Mouse (Mus musculus) liver, embryonic 16.5 days (tissue): ENCODE results near the gene Zfp467. TPM values are rescaled to one million over a fixed set of nuclear protein-coding genes. Genes with fewer than 3 reads are reported as not detected.
A peak's percentile ranks its signal among the peaks of the same experiment; 100 is the strongest.

ENCODE experiments used
- ATAC-seq: fragments of 200-750 bp; cut with Nextera tagmentation; 2 replicates; pipeline ENCODE4 v1.8.0; 2017; ENCODE audit warnings: low read depth, mild to moderate bottlenecking, moderate number of reproducible peaks, moderate library complexity
- H3K27ac ChIP-seq: fragments of 300-500 bp; sonication (generic); 2 replicates; pipeline ENCODE4 v1.5.1; 2014; ENCODE audit warnings: mild to moderate bottlenecking, low read length
- H3K27me3 ChIP-seq: fragments of 300-500 bp; sonication (generic); 2 replicates; pipeline ENCODE4 v1.6.1; 2014; ENCODE audit warnings: low read depth, low read length, mixed read lengths; ENCODE audit not compliant: control insufficient read depth, insufficient read depth
- H3K36me3 ChIP-seq: fragments of 300-500 bp; sonication (generic); 2 replicates; pipeline ENCODE4 v1.6.1; 2014; ENCODE audit warnings: mild to moderate bottlenecking; ENCODE audit not compliant: control insufficient read depth, insufficient read depth
- H3K4me1 ChIP-seq: fragments of 300-500 bp; sonication (generic); 2 replicates; pipeline ENCODE4 v1.6.1; 2014; ENCODE audit warnings: low read depth, low read length, mixed read lengths; ENCODE audit not compliant: control insufficient read depth
- H3K4me2 ChIP-seq: fragments of 300-500 bp; sonication (generic); 2 replicates; pipeline ENCODE4 v1.6.1; 2014; ENCODE audit warnings: low read depth, low read length, mixed read lengths
- H3K4me3 ChIP-seq: fragments of 300-500 bp; sonication (generic); 2 replicates; pipeline ENCODE4 v1.5.1; 2014; ENCODE audit warnings: low read depth, mild to moderate bottlenecking, low read length
- H3K9ac ChIP-seq: fragments of 300-500 bp; sonication (generic); 2 replicates; pipeline ENCODE4 v1.6.1; 2014; ENCODE audit warnings: low read depth, low read length
- H3K9me3 ChIP-seq: fragments of 300-500 bp; sonication (generic); replicated peaks from 2 replicates; pipeline ENCODE4 v1.6.1; 2016; ENCODE audit warnings: low read length; ENCODE audit not compliant: control insufficient read depth
- WGBS: fragments of 180-500 bp; shearing (Covaris S2); extraction: QIAGEN DNeasy Blood & Tissue Kit; methylation state at CpG from one replicate; pipeline ENCODE4 v1.1.7; 2014; ENCODE audit not compliant: insufficient replicate concordance; 5-methylcytosine and 5-hydroxymethylcytosine counted together
- polyA plus RNA-seq: library from polyadenylated mRNA; unstranded; fragments of >200 nt; fragmentation: Nextera tagmentation; extraction: Ambion mirVana; gene quantifications from 2 replicates; pipeline ENCODE4 v1.2.1, GENCODE M21; 2015

Zfp467 gene
- polyA plus RNA-seq, 1 experiment from 2014 or later, result 2.8 TPM

DNA sequence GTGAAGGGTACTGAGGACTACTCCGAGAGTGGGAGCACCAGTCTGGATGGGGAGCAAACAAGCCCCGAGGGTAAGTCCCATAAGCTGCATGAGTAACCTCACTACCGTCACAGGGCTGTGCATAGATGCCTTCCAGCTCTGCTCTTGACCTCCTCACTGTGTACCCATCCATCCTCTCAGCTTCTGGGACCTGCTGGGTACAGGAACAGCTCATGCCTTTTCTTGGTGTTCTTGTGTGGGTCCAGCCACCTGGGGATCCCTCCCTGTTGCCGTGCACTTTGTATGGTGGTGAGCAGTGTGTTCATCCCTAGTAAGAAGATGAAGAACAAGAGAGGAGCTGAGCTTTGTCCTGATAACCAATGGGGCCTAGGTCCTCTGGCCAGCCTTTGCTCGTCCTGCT is 41.6 kb downstream of the Zfp467 start:
- H3K27ac ChIP-seq, result no peak overlapping the region

DNA sequence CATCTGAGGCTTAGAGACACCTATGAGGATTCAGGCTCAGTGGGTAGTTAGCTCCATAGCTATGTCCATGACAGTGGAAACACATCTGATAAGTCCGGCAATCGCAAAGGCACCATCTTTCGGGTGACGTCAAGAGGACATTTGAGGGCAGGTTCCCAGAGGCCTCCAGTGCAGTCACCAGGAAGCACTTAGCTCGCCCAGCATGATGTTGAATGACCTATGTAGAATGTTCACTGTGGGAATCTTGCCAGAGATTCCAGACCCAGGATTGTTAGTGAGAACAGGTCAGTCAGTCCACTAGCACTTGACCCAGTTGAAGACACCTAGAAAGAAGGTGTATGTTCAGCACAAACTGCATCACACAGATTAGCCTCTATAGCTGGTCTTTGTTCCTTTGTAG is 45.7 kb downstream of the Zfp467 start:
- no peaks in the 10 kb centered on the region for H3K27me3 ChIP-seq
- no peaks in the 10 kb centered on the region for H3K36me3 ChIP-seq
- H3K4me3 ChIP-seq, result no peak overlapping the region
- H3K4me1 ChIP-seq, result peaks cover 3% of the 10 kb centered on the region
- no peaks in the 10 kb centered on the region for H3K9me3 ChIP-seq
- H3K27ac ChIP-seq, result no peak overlapping the region
- WGBS, result 81% methylated on average over 5 of the region's 5 CpGs
- H3K4me2 ChIP-seq, result no peak overlapping the region
- no peak overlapping the region for H3K9ac ChIP-seq
- ATAC-seq, result no peak

More for the DNA sequence above, 41.6 kb downstream of the Zfp467 start:
- Histone ChIP-seq H3K4me2 (no peak overlapping the region), H3K4me3 (no peak overlapping the region), H3K4me1 (no peaks in the 10 kb centered on the region), H3K9me3 (no peaks in the 10 kb centered on the region), H3K9ac (no peak overlapping the region), H3K36me3 (no peaks in the 10 kb centered on the region), H3K27me3 (no peaks in the 10 kb centered on the region)
- 62% methylated on average over 5 of the region's 5 CpGs for WGBS
- ATAC-seq, result no peak

DNA sequence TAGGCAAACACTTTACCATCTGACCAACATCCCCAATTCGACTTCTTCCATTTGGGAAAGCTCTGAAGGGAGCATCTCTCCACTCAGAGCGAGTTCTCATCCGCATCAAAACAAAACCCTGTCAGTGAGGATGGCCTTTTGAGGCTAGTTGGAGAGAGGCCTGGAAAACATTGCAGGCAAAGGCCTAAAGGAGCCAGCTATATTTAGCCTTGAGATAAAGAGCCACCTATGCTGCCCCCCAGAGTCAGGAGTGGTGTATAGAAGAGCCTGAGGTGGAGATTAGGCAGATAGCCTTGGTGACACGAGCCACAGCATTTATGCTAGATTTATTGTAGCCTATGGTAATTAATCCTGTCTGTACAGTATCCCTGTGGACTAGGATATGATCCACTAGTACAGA is 48.3 kb downstream of the Zfp467 start:
- H3K4me3 ChIP-seq, result no peak overlapping the region
- ATAC-seq, result no peak
- peaks cover 3% of the 10 kb centered on the region for H3K4me1 ChIP-seq
- 55% methylated on average over 4 of the region's 4 CpGs for WGBS
- no peak overlapping the region for H3K9ac ChIP-seq
- no peaks in the 10 kb centered on the region for H3K27me3 ChIP-seq
- H3K27ac ChIP-seq, result no peak overlapping the region
- no peaks in the 10 kb centered on the region for H3K36me3 ChIP-seq
- no peak overlapping the region for H3K4me2 ChIP-seq
- H3K9me3 ChIP-seq, result no peaks in the 10 kb centered on the region

DNA sequence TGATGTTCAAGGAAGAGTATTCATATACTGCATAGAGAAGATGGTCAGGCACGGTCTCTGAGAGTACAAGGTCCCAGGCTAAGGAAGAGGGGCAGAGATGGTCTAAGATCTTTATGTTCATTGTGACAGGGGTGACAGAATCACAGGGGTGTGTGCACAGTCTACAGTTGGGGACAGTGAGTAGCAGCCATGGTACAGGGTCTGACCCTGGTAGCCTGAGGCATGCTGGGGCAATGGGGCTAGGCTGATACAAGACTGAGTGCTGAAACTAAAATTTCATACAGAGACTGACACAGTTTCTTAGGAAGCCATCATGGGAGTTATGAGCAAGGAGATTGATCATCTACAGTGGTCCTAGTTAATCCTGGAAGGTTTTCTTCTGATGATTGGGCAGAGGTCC is 48.9 kb downstream of the Zfp467 start:
- no peak for ATAC-seq
- WGBS, result 90% methylated on average over 1 of the region's 1 CpGs
- no peak overlapping the region for H3K4me2 ChIP-seq

DNA sequence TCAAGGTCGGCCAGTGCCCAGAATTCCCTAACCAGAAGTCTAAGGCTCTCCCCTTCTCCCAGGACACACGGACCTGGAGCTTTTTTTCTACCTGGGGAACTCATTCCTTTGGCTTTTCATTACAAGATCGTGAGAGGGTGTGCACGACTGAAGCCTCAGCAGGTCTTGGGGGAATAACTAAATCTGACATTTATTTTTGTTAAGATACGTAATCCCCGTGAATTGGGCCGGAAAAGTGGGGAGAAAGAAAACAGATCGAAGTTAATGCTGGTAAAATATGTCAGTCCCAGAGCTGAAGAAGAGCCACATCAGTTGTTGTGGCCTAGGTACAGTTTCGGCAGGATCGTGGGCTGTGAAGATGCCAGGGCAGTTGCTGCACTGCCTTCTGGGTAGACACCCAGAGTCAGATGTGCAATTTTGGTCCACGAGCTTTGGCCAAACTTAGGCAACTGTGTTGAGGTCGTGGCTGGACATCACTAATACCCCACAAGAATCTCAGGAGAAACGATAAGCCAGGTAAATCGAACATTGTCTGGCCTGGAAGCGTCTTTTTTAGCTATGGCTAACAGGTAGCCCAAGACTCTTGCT is 49.5 kb downstream of the Zfp467 start:
- H3K36me3 ChIP-seq, result no peaks in the 10 kb centered on the region
- no peak for ATAC-seq
- H3K4me3 ChIP-seq, result peak overlapping the region; percentile 65
- no peaks in the 10 kb centered on the region for H3K27me3 ChIP-seq
- no peak overlapping the region for H3K27ac ChIP-seq
- 28% methylated on average over 15 of the region's 15 CpGs for WGBS
- peaks cover 3% of the 10 kb centered on the region for H3K4me1 ChIP-seq
- H3K9me3 ChIP-seq, result no peaks in the 10 kb centered on the region
- H3K4me2 ChIP-seq, result peak overlapping the region; percentile 71
- peak overlapping the region; percentile 64 for H3K9ac ChIP-seq

More for the DNA sequence above, 48.9 kb downstream of the Zfp467 start:
- Histone ChIP-seq H3K27me3 (no peaks in the 10 kb centered on the region), H3K9ac (no peak overlapping the region), H3K4me3 (no peak overlapping the region), H3K27ac (no peak overlapping the region), H3K36me3 (no peaks in the 10 kb centered on the region), H3K9me3 (no peaks in the 10 kb centered on the region), H3K4me1 (peaks cover 3% of the 10 kb centered on the region)

DNA sequence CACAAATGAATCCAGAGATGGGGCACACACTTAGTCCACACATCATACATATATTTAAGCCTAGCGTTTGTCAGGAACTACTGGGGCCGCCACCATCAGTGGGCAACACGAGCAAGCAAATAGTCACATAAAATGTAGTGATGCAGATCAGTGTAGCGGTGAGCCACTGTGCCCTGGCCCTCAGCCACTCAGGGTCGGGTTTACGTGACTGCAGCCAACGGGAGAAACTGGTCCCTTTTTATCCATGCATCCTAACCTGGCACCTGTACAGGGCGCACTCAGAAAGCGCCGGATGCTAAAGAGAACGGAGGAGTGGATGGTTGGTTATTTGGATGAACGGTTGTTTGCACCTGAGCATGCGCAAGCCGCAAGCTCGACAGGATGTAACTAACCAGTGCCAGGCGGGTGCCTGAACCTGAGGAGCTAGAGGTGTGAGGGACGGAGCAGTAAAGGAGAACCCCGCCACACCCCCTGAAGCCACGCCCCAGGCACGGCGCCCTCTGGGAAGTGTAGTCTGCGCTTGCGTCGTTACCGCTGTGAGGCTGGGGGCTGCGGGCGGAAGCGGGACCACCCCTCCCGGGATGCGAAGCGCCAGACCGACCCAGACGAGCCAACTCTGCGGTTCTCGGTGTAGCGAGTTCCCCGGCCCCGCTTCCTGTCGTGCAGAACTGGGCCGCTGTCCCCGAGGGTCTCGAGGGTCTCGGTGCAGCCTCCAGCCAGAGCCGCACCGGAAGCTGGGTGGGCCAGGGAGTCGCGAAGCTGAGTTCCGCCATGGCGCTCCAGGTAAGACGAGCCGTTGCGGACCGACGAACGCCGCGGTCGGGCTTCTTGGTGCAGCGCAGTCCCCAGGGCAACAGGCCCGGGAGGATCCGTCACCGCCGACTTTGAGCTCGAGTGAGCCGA is 50.3 kb downstream of the Zfp467 start, which contains the start of gene Krba1:
Gene Krba1, plus strand, starts transcription at position 482 of the 903 bp plus-strand sequence.
- Histone ChIP-seq H3K36me3 (no peaks in the 10 kb centered on the region), H3K27ac (no peak within 1 kb of the TSS), H3K9me3 (no peaks in the 10 kb centered on the region), H3K9ac (peak within 1 kb of the TSS; percentile 64), H3K4me2 (peak within 1 kb of the TSS; percentile 71), H3K4me3 (peak within 1 kb of the TSS; percentile 65), H3K4me1 (peaks cover 3% of the 10 kb centered on the region), H3K27me3 (no peaks in the 10 kb centered on the region)
- ATAC-seq, result peak; percentile 84
- 2% methylated on average over 65 of the region's 65 CpGs for WGBS

DNA sequence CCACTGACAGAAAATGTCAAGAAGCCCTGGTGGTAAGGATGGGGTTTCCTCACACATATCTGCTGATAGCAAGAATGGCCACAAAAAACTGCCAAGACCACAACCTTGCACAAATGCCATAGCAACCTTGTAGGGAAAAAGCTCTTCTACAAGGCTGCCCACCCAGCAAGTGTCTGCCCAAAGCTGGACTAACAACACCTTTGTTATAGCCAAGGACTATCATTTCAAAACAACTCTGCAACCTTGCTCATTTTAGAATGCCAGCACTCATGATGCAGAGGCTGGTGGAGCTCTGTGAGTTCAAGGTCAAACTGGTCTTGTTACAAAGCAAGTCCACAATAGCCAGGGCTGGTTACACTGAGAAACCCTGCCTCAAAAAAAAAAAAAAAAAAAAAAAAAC is 51.8 kb downstream of the Zfp467 start:
- Histone ChIP-seq H3K9me3 (no peaks in the 10 kb centered on the region), H3K4me2 (no peak overlapping the region), H3K4me3 (no peak overlapping the region), H3K4me1 (peaks cover 3% of the 10 kb centered on the region), H3K27ac (no peak overlapping the region), H3K27me3 (no peaks in the 10 kb centered on the region), H3K36me3 (no peaks in the 10 kb centered on the region), H3K9ac (no peak overlapping the region)
- no peak for ATAC-seq

DNA sequence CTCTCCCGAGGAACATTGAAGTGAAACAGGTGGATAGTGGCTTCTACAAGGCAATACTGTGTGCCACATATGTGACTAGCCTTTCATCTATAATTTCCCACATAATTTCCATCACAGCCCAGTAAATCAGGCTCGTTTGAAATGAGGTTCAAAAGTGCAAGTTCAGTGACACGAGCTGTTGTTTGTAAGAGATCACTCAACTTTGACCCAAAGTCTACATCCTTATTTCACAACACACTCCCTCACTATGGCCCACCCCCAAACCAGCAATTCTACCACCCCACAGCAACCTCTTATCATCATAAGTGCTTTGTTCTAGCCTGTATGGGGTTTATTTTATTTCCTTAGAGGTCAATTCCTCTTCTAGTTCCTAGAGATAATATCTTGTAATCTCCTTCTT is 57.4 kb downstream of the Zfp467 start:
- WGBS, result 31% methylated on average over 3 of the region's 3 CpGs

More for the DNA sequence above, 57.4 kb downstream of the Zfp467 start:
- no peaks in the 10 kb centered on the region for H3K9me3 ChIP-seq
- H3K36me3 ChIP-seq, result no peaks in the 10 kb centered on the region
- no peak overlapping the region for H3K4me2 ChIP-seq
- no peak overlapping the region for H3K4me3 ChIP-seq
- no peak overlapping the region for H3K9ac ChIP-seq
- H3K27ac ChIP-seq, result no peak overlapping the region
- no peak for ATAC-seq
- H3K27me3 ChIP-seq, result no peaks in the 10 kb centered on the region
- H3K4me1 ChIP-seq, result no peaks in the 10 kb centered on the region
